Mouse (Mus musculus): ENCODE measurements around the gene Tyk2.

The Tyk2 gene

GRCm38 (mm10) chr9:21107607-21108237, 23.3 kb downstream of the Tyk2 start:
- no peak for DNase-seq (ENCODE audit: low spot score)

- DNase-seq (ENCODE audit: low spot score): peak; percentile 66
Measured at GRCm38 (mm10) chr9:21105760-21106564, 25.1 kb downstream of the Tyk2 start.

GRCm38 (mm10) chr9:21104814-21105213, 26.2 kb downstream of the Tyk2 start:
- no peak for DNase-seq (ENCODE audit: low spot score)

- DNase-seq (ENCODE audit: low spot score): no peak
Measured at GRCm38 (mm10) chr9:21102076-21102475, 29.0 kb downstream of the Tyk2 start.

GRCm38 (mm10) chr9:21100447-21101161, 30.4 kb downstream of the Tyk2 start:
- no peak for DNase-seq (ENCODE audit: low spot score)

GRCm38 (mm10) chr9:21097793-21098192, 33.2 kb downstream of the Tyk2 start:
- no peak for DNase-seq (ENCODE audit: low spot score)

- no peak for DNase-seq (ENCODE audit: low spot score)
Measured at GRCm38 (mm10) chr9:21095958-21096357, 35.1 kb downstream of the Tyk2 start.

GRCm38 (mm10) chr9:21093423-21093822, 37.6 kb downstream of the Tyk2 start:
- DNase-seq (ENCODE audit: low spot score): no peak

- peak; percentile 99 for DNase-seq (ENCODE audit: low spot score)
Measured at GRCm38 (mm10) chr9:21091707-21092320, 39.2 kb downstream of the Tyk2 start, which contains the start of the genes Gm38431 and Raver1. Gene Gm38431, minus strand, starts transcription at chr9:21091997. Gene Raver1, minus strand, starts transcription at chr9:21092008.

- no peak for DNase-seq (ENCODE audit: low spot score)
Measured at GRCm38 (mm10) chr9:21090972-21091706, 39.9 kb downstream of the Tyk2 start.

GRCm38 (mm10) chr9:21090537-21090936, 40.5 kb downstream of the Tyk2 start:
- DNase-seq (ENCODE audit: low spot score): no peak

- no peak for DNase-seq (ENCODE audit: low spot score)
Measured at GRCm38 (mm10) chr9:21083324-21083723, 47.7 kb downstream of the Tyk2 start.

GRCm38 (mm10) chr9:21081127-21081526, 49.9 kb downstream of the Tyk2 start:
- no peak for DNase-seq (ENCODE audit: low spot score)

GRCm38 (mm10) chr9:21075625-21076024, 55.4 kb downstream of the Tyk2 start:
- no peak for DNase-seq (ENCODE audit: low spot score)

GRCm38 (mm10) chr9:21074173-21074572, 56.9 kb downstream of the Tyk2 start:
- DNase-seq (ENCODE audit: low spot score): no peak

GRCm38 (mm10) chr9:21073044-21073840, 57.8 kb downstream of the Tyk2 start, which contains the start of the genes Gm49373 and Fdx1l:
Gene Gm49373, minus strand, starts transcription at chr9:21073096.
Gene Fdx1l, minus strand, starts transcription at chr9:21073614.
- DNase-seq (ENCODE audit: low spot score): peak; percentile 81

GRCm38 (mm10) chr9:21072641-21073040, 58.4 kb downstream of the Tyk2 start:
- peak; percentile 30 for DNase-seq (ENCODE audit: low spot score)

- no peak for DNase-seq (ENCODE audit: low spot score)
Measured at GRCm38 (mm10) chr9:21067006-21067684, 63.9 kb downstream of the Tyk2 start, which contains the start of gene Zglp1. Gene Zglp1, minus strand, starts transcription at chr9:21067093.

- DNase-seq (ENCODE audit: low spot score): no peak
Measured at GRCm38 (mm10) chr9:21062928-21063327, 68.1 kb downstream of the Tyk2 start.

Measured in c-Kit-positive CD71-positive TER-119-positive erythroid progenitor cells, embryonic 14.5 days (primary cell).